Mouse (Mus musculus): Measurements from ENCODE around the gene Arid4a. TPM values are rescaled to one million over a fixed set of nuclear protein-coding genes. Genes with fewer than 3 reads are reported as not detected.
"Not testable (repeated sequence)": the region's sequence is repeated elsewhere in the genome, so short reads cannot be mapped to it uniquely, and the experiment has no call there.

Gene Arid4a
- total RNA-seq, 2 experiments from 2014 or later = 21.2 to 22.3 TPM

DNA sequence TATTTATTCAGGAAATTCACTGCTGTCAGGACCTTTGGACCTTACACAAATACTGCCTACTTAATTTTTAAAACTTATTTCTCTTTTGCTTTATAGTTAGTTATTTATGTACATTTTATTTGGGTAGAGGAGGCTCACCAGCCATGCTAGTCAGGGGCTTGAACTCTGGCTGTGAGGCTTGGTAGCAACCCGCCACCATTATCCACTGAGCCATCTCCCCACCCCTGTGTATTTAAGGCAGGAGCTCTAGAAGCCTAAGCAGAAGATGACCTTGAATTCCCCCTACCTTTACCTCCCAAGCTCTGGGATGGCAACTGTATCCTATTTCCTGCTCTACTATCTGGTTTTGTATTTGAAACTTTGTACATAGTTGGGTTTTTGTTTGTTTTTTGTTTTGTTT lies 37.7 kb downstream of the Arid4a start:
- DNase-seq = no peak

GRCm38 (mm10) chr12:71055537-71055936 lies 39.7 kb downstream of the Arid4a start:
- DNase-seq = no peak

- no peak for DNase-seq
Measured at GRCm38 (mm10) chr12:71059741-71060140, 44.0 kb downstream of the Arid4a start.

GRCm38 (mm10) chr12:71069846-71070245 lies 54.1 kb downstream of the Arid4a start:
- no peak for DNase-seq

DNA sequence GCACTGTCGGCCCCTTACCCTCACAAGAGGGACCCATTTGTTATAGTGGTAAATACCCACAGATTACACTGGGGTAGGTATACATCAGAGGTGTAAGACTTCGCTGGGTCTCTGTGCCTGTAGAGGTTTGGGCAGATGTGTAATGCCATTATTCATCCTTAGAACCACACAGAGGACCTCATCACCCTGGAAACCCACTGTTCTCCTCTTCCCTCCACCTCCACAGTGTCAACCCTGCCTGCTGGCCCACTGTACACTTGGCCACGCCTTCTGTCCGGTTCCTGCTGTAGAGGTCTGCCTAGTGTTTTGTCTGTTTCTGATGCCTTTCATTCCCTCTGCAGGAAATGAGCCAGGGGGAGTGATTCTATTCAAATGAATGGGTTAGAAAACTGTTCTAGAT lies 56.3 kb downstream of the Arid4a start:
- DNase-seq = no peak

DNA sequence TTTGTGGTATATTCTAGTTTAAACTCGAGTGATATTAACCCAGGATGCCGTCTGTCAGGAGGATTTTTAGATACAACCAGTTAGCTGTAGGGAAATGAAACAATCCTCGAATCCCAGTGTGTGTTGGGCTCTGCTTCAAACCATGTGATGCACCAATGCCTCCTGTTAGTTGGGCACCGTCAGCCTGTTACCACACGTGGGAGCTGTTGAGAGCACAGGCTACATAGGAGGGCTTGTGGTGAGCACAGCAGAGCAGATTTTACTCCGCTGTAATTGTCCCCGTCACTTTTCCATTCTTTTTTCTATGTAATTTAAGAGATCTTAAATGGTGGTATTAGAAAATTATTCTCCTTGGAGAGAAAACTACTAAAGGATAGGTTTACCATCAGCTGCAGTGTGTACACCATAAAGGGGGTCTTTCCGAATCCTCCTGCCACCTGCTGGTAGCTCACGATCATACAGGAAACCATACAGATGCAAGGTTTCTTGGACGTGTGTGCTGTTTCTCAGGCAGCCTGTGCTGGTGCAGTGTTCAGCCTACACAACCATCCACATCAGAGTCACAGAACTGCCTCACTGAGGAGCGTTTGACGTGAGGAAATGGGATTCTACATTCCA lies 57.4 kb downstream of the Arid4a start:
- peak; percentile 45 to 65 for DNase-seq

GRCm38 (mm10) chr12:71086331-71086730 lies 70.5 kb downstream of the Arid4a start:
- DNase-seq = no peak

- not testable (repeated sequence) for DNase-seq
Measured at GRCm38 (mm10) chr12:71104275-71104674, 88.5 kb downstream of the Arid4a start.

GRCm38 (mm10) chr12:71107216-71107771 lies 91.5 kb downstream of the Arid4a start:
- DNase-seq = peak; percentile 45 to 56

DNA sequence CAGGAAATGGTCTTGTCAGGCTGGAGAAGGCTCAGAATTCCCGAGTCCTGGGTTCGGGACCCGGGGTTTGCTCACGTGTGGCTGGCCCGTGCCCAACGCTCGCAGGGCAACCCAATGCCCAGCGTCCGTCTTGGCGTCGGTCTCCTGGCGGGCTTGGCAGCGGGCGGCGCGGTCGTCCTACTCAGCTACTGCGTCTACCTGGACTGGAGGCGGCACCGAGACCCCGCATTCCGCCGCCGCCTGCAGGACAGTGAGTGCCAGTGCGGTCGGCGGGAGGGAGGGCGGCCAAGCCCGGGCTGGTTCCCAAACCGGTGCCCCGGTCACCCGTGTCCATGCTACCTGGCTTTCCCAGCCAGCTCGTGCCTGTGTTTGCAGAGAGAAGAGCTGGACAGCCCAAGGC lies 95.5 kb downstream of the Arid4a start, which contains the start of gene Tomm20l:
Gene Tomm20l (plus strand): TSS at position 98 of the 400 bp plus-strand sequence.
- DNase-seq = peak; percentile 68 to 84

- DNase-seq = peak in 1 of 2 experiments; percentile 20
Measured at GRCm38 (mm10) chr12:71113074-71113473, 97.3 kb downstream of the Arid4a start.

DNA sequence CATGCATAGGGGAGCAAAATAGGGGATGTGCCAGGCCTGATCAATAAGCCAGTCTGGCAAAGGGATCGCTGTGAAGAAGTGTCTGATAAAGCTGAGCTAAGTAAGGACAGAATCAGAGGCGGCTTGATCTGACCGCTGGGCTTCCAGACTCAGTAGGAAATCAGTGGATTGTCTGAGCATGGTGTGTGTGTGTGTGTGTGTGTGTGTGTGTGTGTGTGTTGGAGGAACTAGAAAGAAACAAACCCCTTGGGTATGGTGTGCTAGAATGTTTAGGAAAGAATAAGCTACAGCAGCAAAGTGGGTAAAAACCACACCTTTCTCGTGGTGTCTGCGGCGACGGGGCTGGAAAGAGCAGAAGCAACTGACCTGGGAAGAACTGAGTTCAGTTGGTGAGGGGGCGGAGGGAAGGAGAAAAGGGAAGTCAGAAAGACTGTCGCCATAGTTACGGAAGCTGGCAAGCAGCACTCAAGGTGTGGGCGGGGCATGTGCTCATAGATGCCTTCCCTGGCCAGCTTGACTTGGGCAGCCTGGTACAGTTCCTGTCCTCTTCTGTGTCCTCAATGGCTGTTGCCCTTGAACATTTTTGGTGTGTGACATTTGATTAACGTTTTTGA lies 98.0 kb downstream of the Arid4a start:
- peak; percentile 78 to 83 for DNase-seq

DNA sequence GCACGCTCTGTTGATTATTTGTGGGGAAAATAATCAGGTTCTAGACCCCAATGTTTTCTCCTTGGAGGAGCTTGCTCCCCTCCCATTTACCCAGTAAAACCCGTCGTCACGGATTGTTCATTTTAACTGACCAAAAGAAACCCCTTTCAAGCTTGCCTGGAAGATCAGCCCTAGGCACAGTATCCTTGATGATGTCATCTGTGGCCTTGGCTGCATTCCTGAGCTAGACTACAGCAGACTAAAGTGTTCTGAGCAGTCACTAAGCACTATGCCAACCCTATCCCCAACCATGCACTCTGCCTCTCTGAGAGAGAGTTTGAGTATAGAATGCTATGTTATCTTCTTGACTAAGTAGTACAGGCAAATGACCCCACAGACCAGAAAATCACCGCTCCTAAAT lies 100.6 kb downstream of the Arid4a start:
- DNase-seq = peak; percentile 84

DNA sequence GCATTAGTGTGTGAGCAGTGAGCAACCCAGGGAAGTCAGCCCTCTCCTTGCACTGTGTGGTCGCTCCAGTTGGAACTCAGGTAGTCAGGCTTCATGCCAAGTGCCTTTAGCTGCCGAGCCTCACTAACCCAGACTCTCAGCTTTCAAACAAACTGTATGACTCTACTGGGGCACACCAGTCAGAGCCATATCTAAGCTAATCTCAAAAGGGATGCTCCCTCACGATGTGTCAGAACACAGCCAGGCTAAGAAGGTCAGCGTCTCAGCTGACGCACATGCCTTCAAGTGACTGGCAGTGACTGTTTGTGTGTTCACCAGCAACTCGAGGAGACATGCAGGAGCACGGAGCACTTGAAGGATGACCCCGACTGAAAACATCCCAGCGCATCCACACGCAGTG lies 106.9 kb downstream of the Arid4a start:
- DNase-seq = no peak

- no peak for DNase-seq
Measured at GRCm38 (mm10) chr12:71123286-71123685, 107.5 kb downstream of the Arid4a start.

- DNase-seq = no peak
Measured at GRCm38 (mm10) chr12:71135581-71135980, 119.8 kb downstream of the Arid4a start.

- DNase-seq = peak; percentile 82 to 83
Measured at GRCm38 (mm10) chr12:71136130-71136973, 120.6 kb downstream of the Arid4a start, which contains the start of the genes Timm9 and 2700049A03Rik. Gene Timm9 (minus strand): TSS chr12:71136684. Gene 2700049A03Rik (plus strand): TSS chr12:71136848.

GRCm38 (mm10) chr12:71136974-71137491 lies 121.2 kb downstream of the Arid4a start:
- DNase-seq = peak; percentile 86 to 87

DNA sequence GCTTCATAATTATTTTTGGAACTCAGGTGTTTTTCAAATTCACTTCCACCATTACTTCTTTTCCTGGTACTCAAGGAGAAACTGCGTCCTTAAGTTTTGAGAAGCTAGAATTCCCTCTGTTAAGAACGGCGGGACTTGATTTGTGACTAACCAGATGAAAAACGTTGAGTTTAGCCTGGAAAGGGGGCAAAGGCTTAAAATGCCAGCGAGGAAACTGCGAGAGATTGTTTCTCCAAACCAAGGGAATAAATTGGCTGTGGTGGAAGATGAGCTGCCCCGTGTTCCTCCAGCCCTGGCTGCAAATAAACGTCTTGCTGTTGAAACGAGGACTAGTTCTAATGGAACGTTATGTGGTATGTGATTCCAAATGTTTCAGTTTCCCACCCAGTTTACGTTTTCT lies 121.9 kb downstream of the Arid4a start:
- DNase-seq = no peak

GRCm38 (mm10) chr12:71139258-71139828 lies 123.6 kb downstream of the Arid4a start:
- DNase-seq = no peak

- no peak for DNase-seq
Measured at GRCm38 (mm10) chr12:71141189-71141588, 125.4 kb downstream of the Arid4a start.

- peak; percentile 59 to 69 for DNase-seq
Measured at GRCm38 (mm10) chr12:71147641-71148040, 131.9 kb downstream of the Arid4a start.
